Mouse (Mus musculus) kidney, postnatal 25 days (tissue): Measurements from ENCODE around the gene Cldn15.
A peak's percentile ranks its signal among the peaks of the same experiment; 100 is the strongest.
"Not testable (repeated sequence)": the region's sequence is repeated elsewhere in the genome, so short reads cannot be mapped to it uniquely, and the experiment has no call there.

Experiments
- DNase-seq, 2 experiments: peaks; one replicate each; pipeline ENCODE4 v3.0.0; 2021; ENCODE audit warnings: mixed read lengths in 2 of 2

The Cldn15 gene

DNA sequence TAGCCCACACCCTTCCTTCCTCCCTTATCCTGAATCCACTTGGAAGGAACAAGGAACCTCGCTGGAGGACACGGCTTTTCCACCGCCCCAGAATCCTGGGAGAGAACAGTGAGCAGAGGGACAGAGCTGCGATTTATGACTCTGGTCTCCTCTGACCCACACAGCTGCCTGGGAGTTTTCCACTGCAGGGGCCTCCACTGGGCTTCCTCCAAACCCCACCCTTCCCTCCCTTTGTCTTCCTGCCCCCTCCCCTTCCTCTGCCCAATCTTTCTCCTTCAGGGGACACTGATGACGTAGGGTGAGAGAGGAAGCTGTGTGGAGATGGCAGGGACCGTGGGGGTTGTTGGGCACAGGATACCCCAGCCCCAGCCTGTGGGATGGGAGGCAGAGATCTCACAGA is at the start of gene Cldn15:
Gene Cldn15, plus strand, starts transcription at position 286 of the 400 bp plus-strand sequence.
- DNase-seq, result peak; percentile 74 to 90

DNA sequence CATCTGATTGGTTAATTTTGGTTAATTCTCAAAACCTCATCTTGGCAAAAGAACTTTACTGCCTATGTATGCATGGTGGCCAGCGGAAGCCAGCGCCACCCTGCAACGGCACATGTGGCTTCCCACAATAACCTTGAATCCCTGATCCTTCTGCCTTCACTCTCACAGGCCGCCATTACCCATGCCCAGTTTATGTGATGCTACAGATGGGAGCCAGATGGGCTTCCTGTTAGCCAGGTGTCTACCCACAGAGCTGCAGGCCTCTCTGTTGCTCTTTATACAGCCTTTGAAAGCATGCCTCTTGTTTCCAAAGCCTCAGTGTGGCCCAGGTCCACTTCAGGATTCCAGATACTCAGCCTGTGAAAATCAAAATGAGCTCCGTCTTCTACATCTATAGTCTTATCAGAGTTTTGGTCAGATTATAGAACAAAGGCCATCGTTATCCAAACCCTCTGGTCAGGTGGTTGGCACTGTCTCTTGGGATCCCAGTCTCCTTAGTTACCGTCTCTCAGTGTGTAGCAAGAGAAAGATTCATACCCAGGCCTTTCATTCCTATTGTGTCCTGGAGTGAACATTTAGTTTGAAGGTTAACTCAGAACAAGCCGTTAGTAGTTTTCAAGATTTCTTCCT is 48.7 kb upstream of the Cldn15 start:
- DNase-seq, result no peak

DNA sequence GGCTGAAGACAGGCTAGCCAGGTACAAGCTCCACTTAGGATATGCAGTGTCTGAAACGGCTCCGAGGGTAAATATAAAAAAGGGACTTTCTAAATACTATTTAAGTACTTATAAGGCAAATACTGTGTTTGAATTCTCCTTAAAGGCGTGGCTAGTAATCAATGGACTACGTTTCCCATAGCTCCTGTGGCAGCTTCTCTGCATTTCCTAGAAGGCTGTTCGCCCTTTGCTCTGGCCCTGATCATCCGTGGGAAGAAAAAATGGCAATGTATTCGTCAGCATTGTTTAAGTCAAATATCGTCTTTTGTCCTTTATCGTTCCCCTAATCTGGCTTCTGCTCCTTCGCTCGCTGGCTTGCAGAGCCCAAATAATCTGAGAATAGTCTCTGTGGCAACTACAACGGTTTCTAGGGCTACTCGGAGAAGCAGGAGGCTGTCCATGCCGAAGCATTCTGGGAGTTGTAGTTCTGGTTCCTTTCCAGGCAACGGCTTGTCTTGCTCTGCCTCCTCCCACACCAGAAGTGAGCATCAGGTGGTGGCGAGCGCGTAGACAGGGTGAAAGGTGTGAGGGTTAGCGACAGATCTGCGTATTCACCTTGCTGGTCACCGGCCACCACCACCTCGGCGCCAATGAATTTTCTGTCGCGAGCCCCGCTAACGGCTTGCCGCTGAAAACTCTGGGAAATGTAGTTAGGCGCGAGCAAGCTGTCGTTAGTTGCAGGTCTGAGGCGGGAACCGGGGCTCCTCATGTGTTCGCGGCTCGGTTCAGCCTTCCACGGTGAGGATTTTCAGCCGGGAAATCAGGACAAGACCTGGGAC is 47.6 kb upstream of the Cldn15 start:
- DNase-seq, result peak; percentile 71 to 79

DNA sequence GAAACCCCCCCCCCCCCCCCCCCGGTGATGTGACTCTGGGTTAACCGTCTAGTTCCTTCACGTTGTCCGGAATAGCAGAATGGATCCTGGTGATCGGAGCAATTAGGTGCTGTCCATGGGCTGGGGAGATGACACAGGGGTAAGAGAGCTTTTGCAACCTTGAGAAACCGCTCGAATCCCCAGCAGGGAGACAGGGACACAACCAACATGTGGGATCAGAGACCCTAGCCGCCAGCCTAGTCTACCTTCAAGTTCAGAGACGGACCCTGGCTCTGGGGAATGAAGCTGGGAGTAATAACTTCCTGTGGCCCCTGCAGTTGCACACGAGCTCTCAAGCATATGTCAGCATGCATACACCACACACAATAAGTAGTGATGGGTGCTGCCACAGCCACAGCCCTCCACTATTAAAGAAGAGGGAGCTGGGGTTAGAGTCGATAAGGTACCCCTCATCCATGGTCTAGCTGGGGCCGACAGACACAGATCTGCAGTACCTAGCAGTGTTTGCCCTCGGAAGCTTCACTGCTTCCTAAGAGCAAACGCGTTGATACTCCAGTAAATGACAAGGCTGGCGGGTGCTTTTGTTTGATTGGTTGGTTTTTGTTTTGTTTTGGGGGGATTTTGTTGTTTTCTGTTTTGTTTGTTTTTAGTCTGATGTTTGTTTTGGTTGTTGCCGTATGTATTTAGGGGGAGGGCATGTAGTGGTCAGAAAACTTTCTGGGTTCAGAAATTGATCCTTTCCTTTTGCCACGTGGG is 46.7 kb upstream of the Cldn15 start:
- DNase-seq, result no peak

DNA sequence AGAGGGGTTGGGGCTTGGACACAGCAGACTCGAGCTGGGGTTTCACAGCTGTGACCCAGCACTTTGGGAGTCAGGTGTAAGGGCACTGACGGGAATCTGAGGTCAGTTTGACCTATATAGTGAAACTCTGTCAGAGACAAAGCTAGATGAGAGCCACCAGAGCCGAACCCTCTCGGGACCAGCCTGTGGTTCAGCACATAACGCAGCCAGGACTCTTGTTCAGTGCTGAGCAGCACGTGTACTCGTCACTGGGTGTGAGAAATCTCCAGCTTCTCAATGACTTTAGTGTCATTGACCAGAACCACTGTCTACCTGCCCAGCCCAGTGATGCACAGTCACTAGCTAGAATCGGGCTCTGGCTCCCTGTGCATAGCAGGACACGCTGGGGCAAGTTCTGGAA is 43.6 kb upstream of the Cldn15 start:
- no peak for DNase-seq

DNA sequence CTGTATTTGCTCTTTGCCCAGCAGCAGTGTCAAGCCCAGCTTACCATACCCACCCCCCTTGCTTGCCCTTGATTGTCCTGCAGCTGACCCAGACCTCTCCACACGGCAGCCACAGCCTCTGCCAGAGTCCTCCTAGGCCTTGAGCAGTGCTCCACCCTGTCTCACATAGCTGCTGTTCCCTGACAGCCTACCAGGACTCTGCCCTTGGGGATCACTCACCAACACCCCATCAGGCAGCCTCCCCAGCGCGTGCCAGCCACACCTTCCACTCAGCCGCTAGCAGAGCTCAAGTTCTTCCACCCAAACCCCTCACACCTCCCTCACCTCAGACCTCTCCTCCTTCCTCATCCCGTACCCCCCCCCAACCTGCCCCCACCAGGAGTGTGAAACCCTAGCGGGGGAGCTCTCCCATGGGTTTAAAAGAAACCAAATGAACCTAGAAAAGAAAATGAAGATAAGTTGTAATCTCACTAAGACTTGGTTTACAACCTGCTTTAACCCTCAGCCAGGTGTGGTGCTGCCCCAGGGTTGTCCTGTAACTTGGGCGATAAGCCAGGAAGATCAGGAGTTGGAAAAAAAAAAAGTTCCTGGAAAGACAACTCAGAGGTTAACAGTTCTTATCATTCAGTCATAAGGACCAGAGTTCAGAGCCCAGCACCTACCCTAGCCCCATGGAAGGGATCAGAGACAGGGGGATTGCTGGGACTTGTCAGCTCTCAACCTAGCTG is 42.5 kb upstream of the Cldn15 start:
- peak; percentile 6 to 77 for DNase-seq

DNA sequence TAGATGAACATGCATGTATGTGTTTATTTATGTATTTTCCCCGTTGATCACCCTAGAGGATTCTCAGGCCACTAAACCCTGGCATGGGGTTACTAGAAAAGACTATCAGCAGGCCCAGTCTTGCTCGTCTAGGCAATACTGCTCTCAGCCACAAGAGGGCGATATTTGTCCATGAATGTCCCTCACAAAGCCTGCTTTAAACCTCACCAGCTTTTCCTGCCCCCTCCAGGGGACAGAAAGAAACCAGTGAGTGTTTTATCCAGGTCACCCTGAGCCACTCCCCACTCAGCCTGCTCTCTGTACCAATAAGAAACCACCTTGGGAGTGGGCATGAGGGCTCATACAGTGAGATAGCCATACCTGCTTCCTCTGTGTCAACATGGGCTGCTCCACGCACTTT is 37.3 kb upstream of the Cldn15 start:
- DNase-seq, result peak; percentile 84 to 94

DNA sequence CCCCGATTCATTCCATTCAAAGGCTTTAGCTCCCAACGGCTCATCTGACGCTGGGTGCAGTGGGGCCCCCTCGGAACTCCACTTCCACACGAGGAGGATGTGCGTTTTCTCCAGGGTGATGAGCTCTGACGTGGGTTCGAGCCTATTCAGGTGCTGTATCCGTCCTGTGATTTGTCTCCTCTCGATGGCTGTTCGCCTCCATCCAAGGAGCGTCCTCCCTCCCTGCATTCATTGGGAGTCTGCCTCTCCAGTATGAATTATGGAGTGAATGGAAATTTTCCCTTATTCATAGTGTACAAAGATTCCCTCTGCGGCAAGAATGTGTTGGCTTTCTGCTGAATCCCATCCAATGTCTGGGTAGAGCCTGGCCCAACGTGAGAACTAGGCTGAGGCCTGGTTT is 34.5 kb upstream of the Cldn15 start:
- no peak for DNase-seq

DNA sequence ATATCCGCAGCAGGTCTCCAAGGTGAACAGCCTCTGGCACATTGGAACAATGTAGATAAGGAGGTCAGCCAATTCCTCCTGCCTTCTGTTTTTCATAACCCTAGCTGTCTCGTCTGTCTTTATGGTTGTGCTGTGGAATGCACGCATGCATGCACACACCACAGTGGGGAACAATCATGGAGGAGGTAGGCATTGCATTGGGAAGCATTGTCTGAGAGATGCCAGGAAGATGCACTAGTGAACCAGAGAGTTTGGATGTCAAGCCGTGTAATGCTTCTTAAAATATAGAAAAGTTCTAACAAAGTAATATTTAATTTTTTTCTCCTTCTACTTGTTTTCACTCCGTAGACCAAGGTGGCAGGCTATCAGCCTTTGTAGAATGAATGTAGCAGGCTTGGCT is 33.5 kb upstream of the Cldn15 start:
- DNase-seq, result no peak

DNA sequence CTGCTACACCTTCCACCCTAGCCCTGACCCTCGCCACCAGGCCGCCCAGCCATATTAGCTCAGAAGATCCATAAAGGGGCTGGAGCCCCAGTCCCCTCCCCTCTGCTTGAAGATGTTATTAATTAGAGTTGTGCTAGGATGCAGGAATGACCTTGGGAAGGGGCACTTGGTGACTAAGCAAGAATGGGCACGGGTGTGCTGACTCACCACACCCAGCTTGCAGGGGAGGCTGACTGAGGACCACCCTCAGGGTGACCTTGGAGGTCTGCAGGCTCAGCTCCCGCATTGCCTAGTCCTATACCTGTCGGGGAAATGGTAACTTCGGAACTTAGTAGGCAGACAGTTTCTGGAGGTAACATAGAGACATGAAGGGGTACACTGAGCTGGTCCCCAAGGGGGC is 32.5 kb upstream of the Cldn15 start:
- no peak for DNase-seq

DNA sequence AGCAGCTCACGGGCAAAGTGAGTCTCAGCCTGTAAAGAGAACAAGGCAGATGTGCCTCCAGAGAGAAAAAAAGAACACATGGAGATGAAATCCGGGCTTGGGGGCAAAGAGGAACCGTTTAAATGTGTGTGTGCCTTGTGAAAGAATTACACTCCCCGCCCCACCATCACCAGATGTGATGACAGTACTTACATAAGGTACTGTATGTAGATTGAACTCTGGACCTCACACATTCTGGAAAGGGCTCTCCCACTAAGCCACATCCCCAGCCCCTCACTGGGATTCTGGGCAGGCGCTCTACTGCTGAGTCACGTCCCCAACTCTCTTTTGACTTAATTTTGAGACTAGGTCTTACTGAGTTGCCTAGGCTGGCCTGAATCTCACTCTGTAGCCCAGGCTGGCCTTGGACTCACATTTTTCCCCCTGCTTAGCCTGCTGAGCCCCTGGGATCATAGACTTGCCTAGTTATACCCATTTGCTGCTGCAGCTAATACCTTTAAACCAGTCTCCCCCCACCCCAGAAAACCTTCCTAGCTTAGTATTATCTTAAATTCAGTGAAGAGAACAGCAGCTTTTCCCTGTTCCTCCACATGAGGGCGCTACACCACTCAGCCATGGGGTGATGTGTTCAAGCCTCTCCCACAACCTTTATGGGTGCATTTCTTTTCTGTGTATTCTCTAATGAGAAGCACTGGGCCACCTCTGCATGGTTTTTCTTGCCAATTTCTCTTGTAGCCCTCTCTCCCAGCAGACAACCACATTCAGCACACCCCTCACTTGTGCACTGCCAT is 30.3 kb upstream of the Cldn15 start:
- DNase-seq, result peak in 1 of 2 experiments; percentile 39

DNA sequence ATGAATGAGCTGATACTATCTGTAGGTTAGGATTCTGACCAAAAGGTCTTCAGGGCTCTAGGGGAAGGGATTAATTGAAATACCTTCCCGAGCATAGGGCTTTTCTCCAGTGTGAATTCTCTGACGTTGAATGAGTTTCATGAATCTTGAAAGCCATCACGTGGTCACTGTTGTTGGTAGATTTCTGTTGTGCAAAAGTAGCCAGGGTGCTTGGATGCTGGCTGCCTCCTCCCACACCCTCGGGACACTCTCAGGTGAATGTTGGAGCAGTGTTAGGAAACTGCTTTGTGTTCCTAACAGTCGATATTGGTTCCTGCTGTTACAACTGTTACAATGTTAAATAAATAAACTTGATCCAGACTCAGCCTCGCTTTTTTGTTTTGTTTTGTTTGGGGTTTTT is 29.7 kb upstream of the Cldn15 start:
- DNase-seq, result no peak

DNA sequence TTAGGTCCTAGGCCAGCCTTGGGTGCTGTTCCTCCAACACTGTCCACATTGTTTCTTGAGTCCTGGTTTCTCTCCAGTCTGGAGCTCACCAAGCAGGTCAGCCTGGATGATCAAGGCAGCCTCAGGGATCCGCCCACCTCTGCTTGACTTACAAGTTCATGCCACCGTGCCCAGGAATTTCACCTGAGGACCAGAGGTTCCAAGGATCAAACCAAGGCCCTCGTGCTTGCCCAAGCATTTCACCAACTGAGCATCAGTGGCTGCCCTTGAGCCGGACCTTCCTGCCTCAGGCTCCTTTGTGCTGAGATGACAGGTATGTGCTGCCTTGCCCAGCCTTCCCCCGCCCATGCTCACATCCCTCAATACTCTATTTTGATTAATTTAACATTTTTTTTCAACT is 28.8 kb upstream of the Cldn15 start:
- peak; percentile 71 to 87 for DNase-seq

DNA sequence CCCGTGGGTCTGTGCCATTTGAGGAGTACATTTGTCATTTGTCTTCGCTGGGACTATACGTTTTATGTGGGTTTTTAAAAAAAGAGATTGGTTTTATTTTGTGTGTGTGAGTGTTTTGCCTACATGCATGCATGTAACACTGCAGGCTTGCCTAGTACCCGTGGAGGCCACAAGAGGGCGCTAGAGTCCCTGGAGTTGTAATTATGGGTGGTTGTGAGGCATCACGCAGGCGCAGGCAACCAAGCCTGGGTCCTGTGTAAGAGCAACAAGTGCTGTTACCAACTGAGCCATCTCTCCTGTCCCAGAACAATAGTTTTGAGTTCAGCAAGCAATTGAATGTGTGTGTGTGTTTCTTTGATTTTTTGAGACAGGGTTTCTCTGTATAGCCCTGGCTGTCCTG is 27.1 kb upstream of the Cldn15 start:
- DNase-seq, result peak in 1 of 2 experiments; percentile 49

DNA sequence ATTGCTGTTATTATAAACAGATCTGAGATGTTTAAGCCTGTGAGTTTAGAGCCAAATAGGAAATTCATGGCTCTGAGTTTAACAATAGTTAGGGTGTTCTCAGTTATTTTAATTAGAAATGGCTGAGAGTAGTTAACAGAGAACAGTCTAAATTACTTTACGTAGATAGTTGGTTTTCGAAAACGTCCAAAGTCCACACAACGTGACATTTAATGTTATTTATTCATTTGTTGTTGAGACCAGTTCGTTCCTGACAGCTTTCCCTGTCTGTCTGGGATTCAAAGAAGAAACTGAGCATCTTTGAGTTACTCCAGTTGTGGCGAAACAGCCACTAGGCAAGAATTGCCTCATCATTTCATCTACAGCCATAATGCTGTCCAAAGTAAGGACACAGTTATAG is 26.4 kb upstream of the Cldn15 start:
- DNase-seq, result not testable (repeated sequence)

DNA sequence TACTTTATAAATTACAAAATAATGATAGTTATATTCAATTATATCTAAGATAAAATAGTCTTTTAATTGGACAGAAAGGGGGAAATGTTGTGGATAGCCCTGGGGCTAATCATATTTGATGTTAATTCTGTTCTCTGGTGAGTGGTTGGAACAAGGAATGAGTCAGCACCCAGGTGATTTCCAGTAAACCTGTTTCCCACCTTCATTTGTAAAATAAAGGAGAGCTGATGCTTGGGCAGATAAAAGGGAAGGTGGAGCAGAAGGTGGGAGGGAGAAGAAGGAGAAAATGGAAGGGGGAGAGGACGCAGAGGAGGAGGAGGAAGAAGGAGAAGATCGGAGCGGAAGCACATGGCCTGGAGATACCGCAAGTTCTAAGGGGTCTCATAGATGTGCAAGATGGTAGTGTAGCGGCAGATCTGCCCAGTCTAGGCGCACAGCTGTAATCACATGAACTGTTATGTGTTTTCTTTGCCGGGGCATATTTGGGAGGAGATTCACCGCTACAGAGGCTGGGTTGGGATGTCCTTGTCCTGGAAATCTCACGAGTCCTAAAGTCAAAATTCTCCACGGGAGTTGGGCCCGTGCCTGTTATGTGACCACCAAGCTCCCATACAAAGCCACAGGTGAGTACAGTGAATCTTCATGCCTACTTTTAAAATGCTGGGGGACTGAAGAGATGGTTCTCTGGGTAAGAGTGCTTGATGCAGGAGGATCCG is 25.4 kb upstream of the Cldn15 start:
- DNase-seq, result no peak

DNA sequence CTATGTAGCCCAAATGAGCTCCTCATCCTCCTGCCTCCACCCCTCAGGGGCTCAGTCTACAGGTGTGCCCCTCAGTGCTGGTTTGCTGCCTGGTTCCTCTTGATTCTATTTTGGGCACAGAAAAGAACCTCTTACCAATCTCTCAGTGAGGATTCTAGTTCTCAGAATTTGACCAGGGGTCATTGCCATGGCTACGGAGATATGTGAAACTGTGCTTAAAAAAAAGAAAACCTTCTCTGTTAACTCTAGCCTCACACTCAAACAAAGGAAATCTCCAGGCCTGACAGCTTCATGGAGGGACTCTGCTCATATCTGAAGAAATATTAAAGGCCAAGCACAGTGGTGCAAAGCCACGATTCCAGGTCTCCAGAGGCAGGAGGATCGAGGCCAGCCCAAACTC is 23.6 kb upstream of the Cldn15 start:
- peak in 1 of 2 experiments; percentile 29 for DNase-seq

DNA sequence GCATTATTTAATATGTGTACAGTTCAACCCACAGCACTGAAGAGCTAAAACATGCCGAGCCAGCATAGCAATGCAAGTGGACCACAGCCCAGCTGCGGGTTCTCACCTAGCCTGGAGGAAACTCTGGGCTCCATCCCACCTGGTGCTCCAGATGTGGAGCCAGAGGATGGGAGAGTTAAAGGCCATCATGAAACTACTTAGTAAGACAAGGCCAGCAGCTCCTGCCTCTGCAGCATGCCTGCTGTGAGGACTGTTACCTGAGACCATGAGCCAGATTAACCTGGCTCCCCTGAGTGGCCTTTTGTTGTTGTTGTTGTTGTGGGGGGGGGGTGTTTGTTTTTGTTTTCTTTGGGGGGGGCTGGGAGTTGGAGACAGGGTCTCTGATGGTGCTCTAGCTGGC is 23.0 kb upstream of the Cldn15 start:
- DNase-seq, result no peak

DNA sequence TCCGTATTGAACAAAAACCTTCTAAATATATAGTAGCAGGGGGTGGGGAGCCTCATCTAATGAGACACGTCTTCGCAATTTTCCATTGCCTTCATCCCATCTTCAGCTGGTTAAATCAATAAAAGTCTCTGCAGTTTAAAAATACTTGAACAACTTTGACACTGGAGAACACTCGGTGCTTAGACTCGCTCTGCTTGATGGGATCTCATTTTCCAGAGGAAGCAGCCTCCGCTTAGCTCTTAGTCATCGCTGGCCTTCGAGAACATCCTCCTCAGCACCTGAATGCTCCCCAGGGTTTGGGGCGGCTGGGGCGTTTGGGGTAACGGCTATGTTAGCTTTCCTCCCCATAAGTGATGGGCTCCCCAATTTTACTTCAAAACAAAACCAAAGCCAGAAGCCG is 21.3 kb upstream of the Cldn15 start:
- no peak for DNase-seq

DNA sequence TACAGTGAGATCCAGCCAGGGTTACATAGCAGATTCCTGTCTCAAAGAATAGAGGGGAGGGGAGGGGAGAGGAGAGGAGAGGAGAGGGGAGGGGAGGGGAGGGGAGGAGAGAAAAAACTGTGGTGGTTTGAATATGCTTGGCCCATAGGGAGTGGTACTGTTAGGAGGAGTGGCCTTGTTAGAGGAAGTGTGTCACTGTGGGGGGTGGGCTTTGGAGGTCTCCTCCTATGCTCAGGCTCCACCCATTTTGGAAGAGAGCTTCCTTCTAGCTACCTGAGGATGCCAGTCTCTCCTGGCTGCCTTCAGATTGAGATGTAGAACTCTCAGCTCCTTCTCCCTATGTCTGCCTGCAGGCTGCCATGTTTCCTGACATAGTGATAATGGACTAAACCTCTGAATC is 18.5 kb upstream of the Cldn15 start:
- DNase-seq, result no peak

DNA sequence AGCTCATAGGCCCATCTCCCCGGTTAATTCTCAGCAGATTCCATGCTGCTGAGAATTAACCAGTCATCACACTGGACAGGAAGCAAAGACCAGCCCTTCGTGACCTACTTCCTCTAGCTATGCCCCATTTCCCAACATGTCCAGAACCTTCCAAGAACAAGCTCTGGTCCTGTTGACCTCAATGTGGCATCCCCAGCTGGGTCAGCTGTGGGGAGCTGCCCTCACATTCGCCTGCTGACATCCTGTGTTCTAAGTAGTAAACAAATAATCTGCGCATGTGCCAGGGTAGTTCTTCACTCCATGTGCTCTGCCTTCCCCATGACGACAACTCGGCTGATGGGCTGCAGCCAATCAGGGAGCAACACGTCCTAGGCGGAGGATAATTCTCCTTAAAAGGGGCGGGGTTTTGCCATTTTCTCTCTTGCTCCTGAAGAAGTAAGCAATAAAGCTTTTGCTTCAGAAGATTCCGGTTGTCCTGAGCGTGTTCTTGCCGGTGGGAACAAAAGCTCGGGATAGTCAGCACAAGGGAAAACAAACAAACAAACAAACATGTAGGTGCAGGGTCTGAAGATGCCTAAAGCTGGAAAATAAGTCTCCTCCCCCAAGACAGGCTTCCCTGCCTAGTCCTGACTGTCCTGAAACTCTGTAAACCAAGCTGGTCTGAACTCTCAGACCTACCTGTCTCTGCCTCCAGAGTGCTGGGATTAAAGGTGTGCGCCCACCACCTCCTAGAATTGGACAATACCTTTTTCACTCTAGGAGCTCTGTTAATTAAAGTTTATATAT is 16.7 kb upstream of the Cldn15 start:
- not testable (repeated sequence) for DNase-seq
